Mouse (Mus musculus) bone marrow macrophage, adult 2 months (primary cell): Measurements from ENCODE around the gene Btbd16.

ENCODE experiments used
- CTCF ChIP-seq: IDR thresholded peaks from 2 replicates; pipeline ENCODE4 v1.5.1; 2012; ENCODE audit warnings: low read depth, mild to moderate bottlenecking, low read length, moderate library complexity
- POLR2A ChIP-seq: IDR thresholded peaks from 2 replicates; pipeline ENCODE4 v1.6.1; 2012; ENCODE audit warnings: mild to moderate bottlenecking, low read depth, low read length, borderline replicate concordance

- no peak for TF ChIP-seq CTCF
- TF ChIP-seq POLR2A: no peak
These were observed 34.8 kb downstream of the Btbd16 start for GRCm38 (mm10) chr7:130808694-130809093.
